Mouse (Mus musculus) intestine, embryonic 15.5 days (tissue): ENCODE measurements around the gene Elp5. TPM values are rescaled to one million over a fixed set of nuclear protein-coding genes. Genes with fewer than 3 reads are reported as not detected.
A peak's percentile ranks its signal among the peaks of the same experiment; 100 is the strongest.
"Not testable (repeated sequence)": the region's sequence is repeated elsewhere in the genome, so short reads cannot be mapped to it uniquely, and the experiment has no call there.

Experiments
- ATAC-seq: fragments of 200-750 bp; cut with Nextera tagmentation; 2 replicates; pipeline ENCODE4 v1.8.0; 2017; ENCODE audit warnings: moderate TSS enrichment, moderate library complexity
- H3K27ac ChIP-seq: fragments of 300-500 bp; sonication (generic); 2 replicates; pipeline ENCODE4 v1.5.1; 2015; ENCODE audit warnings: mild to moderate bottlenecking, inconsistent platforms
- H3K27me3 ChIP-seq: fragments of 300-500 bp; sonication (generic); replicated peaks from 2 replicates; pipeline ENCODE4 v1.6.1; 2015; ENCODE audit warnings: inconsistent platforms
- H3K36me3 ChIP-seq: fragments of 300-500 bp; sonication (generic); 2 replicates; pipeline ENCODE4 v1.6.1; 2015; ENCODE audit warnings: inconsistent platforms
- H3K4me1 ChIP-seq: fragments of 300-500 bp; sonication (generic); replicated peaks from 2 replicates; pipeline ENCODE4 v1.6.1; 2015; ENCODE audit warnings: inconsistent platforms
- H3K4me2 ChIP-seq: fragments of 300-500 bp; sonication (generic); replicated peaks from 2 replicates; pipeline ENCODE4 v1.6.1; 2015; ENCODE audit warnings: mild to moderate bottlenecking, inconsistent platforms
- H3K4me3 ChIP-seq: fragments of 300-500 bp; sonication (generic); replicated peaks from 2 replicates; pipeline ENCODE4 v1.5.1; 2015; ENCODE audit warnings: inconsistent platforms
- H3K9ac ChIP-seq: fragments of 300-500 bp; sonication (generic); 2 replicates; pipeline ENCODE4 v1.6.1; 2015; ENCODE audit warnings: inconsistent platforms
- H3K9me3 ChIP-seq: fragments of 300-500 bp; sonication (generic); 2 replicates; pipeline ENCODE4 v1.6.1; 2016; ENCODE audit warnings: inconsistent platforms
- WGBS: fragments of 180-500 bp; shearing (Covaris S2); methylation state at CpG from one replicate; pipeline ENCODE4 v1.1.7; 2015; 5-methylcytosine and 5-hydroxymethylcytosine counted together
- polyA plus RNA-seq: library from polyadenylated mRNA; unstranded; fragments of >200 nt; fragmentation: Nextera tagmentation; extraction: Ambion mirVana; gene quantifications from 2 replicates; pipeline ENCODE4 v1.2.1, GENCODE M21; 2015

Gene Elp5
- polyA plus RNA-seq, 1 experiment from 2014 or later: 102 TPM

- WGBS: 33% methylated on average over 9 of the region's 9 CpGs
- Histone ChIP-seq H3K9me3 (no peaks in the 10 kb centered on the region), H3K27me3 (peaks cover 8% of the 10 kb centered on the region; the same call in 1 of the 2 replicates), H3K4me1 (peaks cover 37% of the 10 kb centered on the region), H3K4me3 (peak overlapping the region; percentile 54), H3K4me2 (peak overlapping the region; percentile 100), H3K9ac (peak overlapping the region; percentile 52), H3K36me3 (no peaks in the 10 kb centered on the region), H3K27ac (peak overlapping the region; percentile 14; the same call in 1 of the 2 replicates)
- ATAC-seq: no peak
Observed at GRCm38 (mm10) chr11:69936714-69937347, 45.5 kb downstream of the Elp5 start.

- peak; percentile 26 for ATAC-seq
- WGBS: under 1% methylated on average over 21 of the region's 30 CpGs
- H3K9ac ChIP-seq: peak overlapping the region; percentile 52
- H3K4me3 ChIP-seq: peak overlapping the region; percentile 54
- no peaks in the 10 kb centered on the region for H3K36me3 ChIP-seq
- H3K27ac ChIP-seq: no peak overlapping the region
- H3K4me2 ChIP-seq: peak overlapping the region; percentile 100
- peaks cover 37% of the 10 kb centered on the region for H3K4me1 ChIP-seq
- peaks cover 8% of the 10 kb centered on the region; the same call in 1 of the 2 replicates for H3K27me3 ChIP-seq
- H3K9me3 ChIP-seq: no peaks in the 10 kb centered on the region
Observed at GRCm38 (mm10) chr11:69936156-69936555, 46.2 kb downstream of the Elp5 start.

- peaks cover 37% of the 10 kb centered on the region for H3K4me1 ChIP-seq
- WGBS: 1% methylated on average over 54 of the region's 62 CpGs
Observed at GRCm38 (mm10) chr11:69935137-69935879, 47.0 kb downstream of the Elp5 start, which contains the start of gene Ybx2. TSS of gene Ybx2 (plus strand) at chr11:69935796.

GRCm38 (mm10) chr11:69934681-69935080 lies 47.6 kb downstream of the Elp5 start:
- peaks cover 8% of the 10 kb centered on the region; the same call in 1 of the 2 replicates for H3K27me3 ChIP-seq
- 12% methylated on average over 6 of the region's 6 CpGs for WGBS
- H3K9ac ChIP-seq: no peak overlapping the region
- peak overlapping the region; percentile 100 for H3K4me2 ChIP-seq
- peaks cover 37% of the 10 kb centered on the region for H3K4me1 ChIP-seq
- no peak overlapping the region for H3K27ac ChIP-seq
- H3K9me3 ChIP-seq: no peaks in the 10 kb centered on the region
- no peak overlapping the region for H3K4me3 ChIP-seq
- no peak for ATAC-seq
- no peaks in the 10 kb centered on the region for H3K36me3 ChIP-seq

More at GRCm38 (mm10) chr11:69935137-69935879, 47.0 kb downstream of the Elp5 start, which contains the start of gene Ybx2:
- Histone ChIP-seq H3K4me3 (peak within 1 kb of the TSS; percentile 54), H3K27me3 (peaks cover 8% of the 10 kb centered on the region; the same call in 1 of the 2 replicates), H3K9me3 (no peaks in the 10 kb centered on the region), H3K27ac (0 out of 2 replicates have a peak within 1 kb of the TSS, but pooled peaks have one; percentile 13), H3K9ac (peak within 1 kb of the TSS; percentile 52), H3K36me3 (no peaks in the 10 kb centered on the region), H3K4me2 (peak within 1 kb of the TSS; percentile 100)
- ATAC-seq: peak; percentile 90

- 1% methylated on average over 18 of the region's 18 CpGs for whole genome bisulfite sequencing
- no peak overlapping the region for H3K9ac ChIP-seq
- ATAC-seq: peak; percentile 63
- H3K36me3 ChIP-seq: no peaks in the 10 kb centered on the region
- no peaks in the 10 kb centered on the region for H3K9me3 ChIP-seq
- peak overlapping the region; percentile 60 for H3K4me2 ChIP-seq
- peak overlapping the region; percentile 22 for H3K4me3 ChIP-seq
- H3K27me3 ChIP-seq: peaks cover 8% of the 10 kb centered on the region; the same call in 1 of the 2 replicates
- H3K4me1 ChIP-seq: peaks cover 37% of the 10 kb centered on the region
- H3K27ac ChIP-seq: no peak overlapping the region
Observed at GRCm38 (mm10) chr11:69934169-69934568, 48.1 kb downstream of the Elp5 start.

- peaks cover 8% of the 10 kb centered on the region; the same call in 1 of the 2 replicates for H3K27me3 ChIP-seq
- H3K4me2 ChIP-seq: no peak overlapping the region
- H3K4me1 ChIP-seq: peaks cover 34% of the 10 kb centered on the region
- WGBS: 66% methylated on average over 4 of the region's 4 CpGs
- no peak for ATAC-seq
- no peaks in the 10 kb centered on the region for H3K36me3 ChIP-seq
- no peak overlapping the region for H3K9ac ChIP-seq
- H3K9me3 ChIP-seq: no peaks in the 10 kb centered on the region
- no peak overlapping the region for H3K4me3 ChIP-seq
- H3K27ac ChIP-seq: no peak overlapping the region
Observed at GRCm38 (mm10) chr11:69933066-69933465, 49.3 kb downstream of the Elp5 start.

- Histone ChIP-seq H3K4me2 (no peak overlapping the region), H3K9ac (no peak overlapping the region), H3K9me3 (no peaks in the 10 kb centered on the region), H3K36me3 (no peaks in the 10 kb centered on the region), H3K27ac (no peak overlapping the region), H3K4me1 (peaks cover 30% of the 10 kb centered on the region), H3K27me3 (0 out of 2 replicates have a peak, but pooled peaks cover 3% of the 10 kb centered on the region), H3K4me3 (no peak overlapping the region)
- 46% methylated on average over 3 of the region's 3 CpGs for WGBS
- no peak for ATAC-seq
Observed at GRCm38 (mm10) chr11:69932254-69932653, 50.1 kb downstream of the Elp5 start.

- Histone ChIP-seq H3K4me2 (no peak overlapping the region), H3K9ac (no peak overlapping the region), H3K9me3 (no peaks in the 10 kb centered on the region), H3K4me1 (peaks cover 25% of the 10 kb centered on the region), H3K4me3 (no peak overlapping the region), H3K27me3 (0 out of 2 replicates have a peak, but pooled peaks cover 3% of the 10 kb centered on the region), H3K27ac (no peak overlapping the region), H3K36me3 (no peaks in the 10 kb centered on the region)
- WGBS: 70% methylated on average over 8 of the region's 8 CpGs
- ATAC-seq: no peak
Observed at GRCm38 (mm10) chr11:69931769-69932168, 50.5 kb downstream of the Elp5 start.

- Histone ChIP-seq H3K4me1 (peaks cover 18% of the 10 kb centered on the region), H3K27me3 (0 out of 2 replicates have a peak, but pooled peaks cover 3% of the 10 kb centered on the region), H3K4me2 (no peak overlapping the region), H3K9ac (no peak overlapping the region), H3K9me3 (no peaks in the 10 kb centered on the region), H3K4me3 (no peak overlapping the region), H3K27ac (no peak overlapping the region), H3K36me3 (no peaks in the 10 kb centered on the region)
- no peak for ATAC-seq
- WGBS: 80% methylated on average over 3 of the region's 3 CpGs
Observed at GRCm38 (mm10) chr11:69930967-69931537, 51.3 kb downstream of the Elp5 start.

GRCm38 (mm10) chr11:69930176-69930575 lies 52.1 kb downstream of the Elp5 start:
- 88% methylated on average over 8 of the region's 8 CpGs for WGBS
- not testable (repeated sequence) for H3K36me3 ChIP-seq, H3K9ac ChIP-seq, H3K27ac ChIP-seq, H3K4me1 ChIP-seq, H3K4me3 ChIP-seq, H3K27me3 ChIP-seq, ATAC-seq, H3K4me2 ChIP-seq, H3K9me3 ChIP-seq

GRCm38 (mm10) chr11:69929712-69930111 lies 52.6 kb downstream of the Elp5 start:
- H3K9me3 ChIP-seq: no peaks in the 10 kb centered on the region
- peaks cover 7% of the 10 kb centered on the region; the same call in 1 of the 2 replicates for H3K4me1 ChIP-seq
- H3K4me3 ChIP-seq: no peak overlapping the region
- H3K36me3 ChIP-seq: no peaks in the 10 kb centered on the region
- no peak overlapping the region for H3K9ac ChIP-seq
- no peak for ATAC-seq
- no peaks in the 10 kb centered on the region for H3K27me3 ChIP-seq
- WGBS: 57% methylated on average over 4 of the region's 4 CpGs
- H3K27ac ChIP-seq: no peak overlapping the region
- no peak overlapping the region for H3K4me2 ChIP-seq

GRCm38 (mm10) chr11:69927501-69927900 lies 54.8 kb downstream of the Elp5 start:
- Histone ChIP-seq H3K27me3 (no peaks in the 10 kb centered on the region), H3K4me3 (no peak overlapping the region), H3K4me2 (no peak overlapping the region), H3K9ac (no peak overlapping the region), H3K9me3 (no peaks in the 10 kb centered on the region), H3K4me1 (0 out of 2 replicates have a peak, but pooled peaks cover 2% of the 10 kb centered on the region), H3K27ac (no peak overlapping the region), H3K36me3 (no peaks in the 10 kb centered on the region)
- 96% methylated on average over 2 of the region's 2 CpGs for WGBS
- no peak for ATAC-seq
